Mouse (Mus musculus) mesoderm, embryonic 11.5 days (tissue): ENCODE measurements around the gene Calm5.
"Not testable (repeated sequence)": the region's sequence is repeated elsewhere in the genome, so short reads cannot be mapped to it uniquely, and the experiment has no call there.

ENCODE experiments used
- DNase-seq: peaks from one replicate; pipeline ENCODE4 v3.0.0-alpha.2; 2012; ENCODE audit warnings: low read depth, low spot score

The Calm5 gene

GRCm38 (mm10) chr13:3865648-3866354 lies 11.8 kb downstream of the Calm5 start:
- DNase-seq, result no peak

GRCm38 (mm10) chr13:3866355-3867052 lies 12.5 kb downstream of the Calm5 start:
- DNase-seq, result no peak

GRCm38 (mm10) chr13:3867158-3867557 lies 13.2 kb downstream of the Calm5 start:
- no peak for DNase-seq

- no peak for DNase-seq
Measured at GRCm38 (mm10) chr13:3869901-3870300, 15.9 kb downstream of the Calm5 start.

GRCm38 (mm10) chr13:3872832-3873231 lies 18.9 kb downstream of the Calm5 start:
- DNase-seq, result no peak

GRCm38 (mm10) chr13:3876448-3876847 lies 22.5 kb downstream of the Calm5 start:
- DNase-seq, result no peak

- no peak for DNase-seq
Measured at GRCm38 (mm10) chr13:3877185-3877584, 23.2 kb downstream of the Calm5 start.

- no peak for DNase-seq
Measured at GRCm38 (mm10) chr13:3877679-3878220, 23.8 kb downstream of the Calm5 start.

- DNase-seq, result no peak
Measured at GRCm38 (mm10) chr13:3886663-3887062, 32.7 kb downstream of the Calm5 start.

GRCm38 (mm10) chr13:3889111-3889510 lies 35.1 kb downstream of the Calm5 start:
- no peak for DNase-seq

- peak; percentile 52 for DNase-seq
Measured at GRCm38 (mm10) chr13:3890061-3890460, 36.1 kb downstream of the Calm5 start.

GRCm38 (mm10) chr13:3891479-3892087 lies 37.6 kb downstream of the Calm5 start:
- DNase-seq, result no peak

GRCm38 (mm10) chr13:3892601-3893000 lies 38.6 kb downstream of the Calm5 start:
- DNase-seq, result no peak

- DNase-seq, result peak; percentile 91
Measured at GRCm38 (mm10) chr13:3893126-3893734, 39.3 kb downstream of the Calm5 start.

GRCm38 (mm10) chr13:3894549-3894948 lies 40.6 kb downstream of the Calm5 start:
- DNase-seq, result no peak

GRCm38 (mm10) chr13:3895397-3895980 lies 41.5 kb downstream of the Calm5 start:
- DNase-seq, result no peak

GRCm38 (mm10) chr13:3896032-3896431 lies 42.1 kb downstream of the Calm5 start:
- no peak for DNase-seq

- DNase-seq, result peak; percentile 72
Measured at GRCm38 (mm10) chr13:3896913-3897312, 42.9 kb downstream of the Calm5 start.

- DNase-seq, result not testable (repeated sequence)
Measured at GRCm38 (mm10) chr13:3898202-3898601, 44.2 kb downstream of the Calm5 start.

- DNase-seq, result no peak
Measured at GRCm38 (mm10) chr13:3899301-3899700, 45.3 kb downstream of the Calm5 start.
